Mouse (Mus musculus) CH12.LX (cell line): ENCODE results near the gene Rtn4rl1. TPM values are rescaled to one million over a fixed set of nuclear protein-coding genes. Genes with fewer than 3 reads are reported as not detected.

Source experiments
- DNase-seq: peaks from one replicate; pipeline ENCODE4 v3.0.0-alpha.2; 2013; ENCODE audit errors: extremely low read depth
- H3K27ac ChIP-seq: 2 replicates; pipeline ENCODE4 v1.5.1; 2012; ENCODE audit warnings: low read depth, mild to moderate bottlenecking, control low read depth, moderate library complexity; ENCODE audit not compliant: insufficient read depth
- H3K27me3 ChIP-seq: replicated peaks from 2 replicates; pipeline ENCODE3; 2012; ENCODE audit warnings: inconsistent platforms
- H3K36me3 ChIP-seq, 2 experiments: replicated peaks in 1 of 2; 2 replicates each; pipeline versions ENCODE3 to v1.6.1; 2012; ENCODE audit warnings: inconsistent platforms in 1 of 2, low read length in 1 of 2, mild to moderate bottlenecking in 1 of 2, mixed read lengths in 1 of 2, moderate library complexity in 1 of 2; ENCODE audit not compliant: control insufficient read depth in 1 of 2, insufficient read depth in 1 of 2
- H3K4me1 ChIP-seq, 2 experiments: 2 replicates each; pipeline ENCODE4 v1.6.1; 2012; ENCODE audit warnings: inconsistent platforms in 1 of 2, moderate library complexity in 1 of 2; ENCODE audit not compliant: insufficient read depth in 2 of 2, control insufficient read depth in 1 of 2
- H3K4me2 ChIP-seq: 2 replicates; pipeline ENCODE4 v1.6.1; 2012; ENCODE audit warnings: low read depth, mild to moderate bottlenecking, control low read depth; ENCODE audit not compliant: poor library complexity, insufficient read depth, severe bottlenecking
- H3K4me3 ChIP-seq, 3 experiments: fragments of 150-350 bp in 1 of 3; sonication (generic) in 1 of 3; replicated peaks in 1 of 3; 2 replicates each; pipeline versions ENCODE3 to v1.5.1; 2011 to 2012; ENCODE audit warnings: low read depth in 2 of 3, low read length in 2 of 3, mild to moderate bottlenecking in 2 of 3, moderate library complexity in 2 of 3, control low read depth in 1 of 3, improper control_type of control experiment in 1 of 3, inconsistent platforms in 1 of 3, mixed read lengths in 1 of 3; ENCODE audit not compliant: poor library complexity in 1 of 3
- H3K79me2 ChIP-seq: replicated peaks from 2 replicates; pipeline ENCODE4 v1.6.1; 2012; ENCODE audit warnings: mild to moderate bottlenecking, moderate library complexity; ENCODE audit not compliant: control insufficient read depth, poor library complexity, insufficient read depth, severe bottlenecking; ENCODE audit errors: extremely low read depth
- H3K9ac ChIP-seq: 2 replicates; pipeline ENCODE4 v1.6.1; 2012; ENCODE audit warnings: low read depth, mild to moderate bottlenecking, control low read depth, moderate library complexity; ENCODE audit not compliant: insufficient read depth
- H3K9me3 ChIP-seq: replicated peaks from 2 replicates; pipeline ENCODE3; 2012; ENCODE audit warnings: low read length, inconsistent platforms, mixed read lengths
- BHLHE40 ChIP-seq: IDR thresholded peaks from 2 replicates; pipeline ENCODE4 v1.6.1; 2011; ENCODE audit warnings: mild to moderate bottlenecking, low read depth, low read length, improper control_type of control experiment
- CHD1 ChIP-seq: IDR thresholded peaks from 2 replicates; pipeline ENCODE4 v1.6.1; 2012; ENCODE audit warnings: low read depth, low read length, improper control_type of control experiment, inconsistent platforms
- CHD2 ChIP-seq: IDR thresholded peaks from 2 replicates; pipeline ENCODE4 v1.6.1; 2011; ENCODE audit warnings: low read length, improper control_type of control experiment
- E2F4 ChIP-seq: IDR thresholded peaks from 2 replicates; pipeline ENCODE4 v1.6.1; 2011; ENCODE audit warnings: low read depth, low read length, improper control_type of control experiment; ENCODE audit not compliant: insufficient replicate concordance
- ELF1 ChIP-seq: IDR thresholded peaks from 2 replicates; pipeline ENCODE4 v1.6.1; 2014; ENCODE audit warnings: low read depth, mild to moderate bottlenecking, inconsistent platforms, low read length, improper control_type of control experiment
- EP300 ChIP-seq: IDR thresholded peaks from 2 replicates; pipeline ENCODE4 v1.6.1; 2011; ENCODE audit warnings: low read length, improper control_type of control experiment
- GABPA ChIP-seq: IDR thresholded peaks from 2 replicates; pipeline ENCODE4 v1.6.1; 2012; ENCODE audit warnings: low read depth, low read length, improper control_type of control experiment, inconsistent platforms; ENCODE audit not compliant: insufficient replicate concordance
- HCFC1 ChIP-seq: IDR thresholded peaks from 2 replicates; pipeline ENCODE4 v1.6.1; 2012; ENCODE audit warnings: low read depth, mild to moderate bottlenecking, inconsistent platforms, low read length, improper control_type of control experiment
- JUND ChIP-seq: conservative IDR thresholded peaks from 2 replicates; pipeline ENCODE4 v1.6.1; 2011; ENCODE audit warnings: low read depth, low read length, improper control_type of control experiment
- KAT2A ChIP-seq: IDR thresholded peaks from 2 replicates; pipeline ENCODE4 v1.6.1; 2012; ENCODE audit warnings: low read length, improper control_type of control experiment, inconsistent platforms; ENCODE audit not compliant: insufficient replicate concordance
- MAFK ChIP-seq: IDR thresholded peaks from 2 replicates; pipeline ENCODE4 v1.6.1; 2011; ENCODE audit warnings: low read length, improper control_type of control experiment; ENCODE audit not compliant: insufficient replicate concordance
- MAZ ChIP-seq: IDR thresholded peaks from 2 replicates; pipeline ENCODE4 v1.6.1; 2012; ENCODE audit warnings: low read depth, mild to moderate bottlenecking, inconsistent platforms, low read length, improper control_type of control experiment, moderate library complexity
- MYC ChIP-seq: IDR thresholded peaks from 2 replicates; pipeline ENCODE4 v1.6.1; 2011; ENCODE audit warnings: low read depth, mild to moderate bottlenecking, improper control_type of control experiment, low read length
- NRF1 ChIP-seq: IDR thresholded peaks from 2 replicates; pipeline ENCODE4 v1.6.1; 2014; ENCODE audit warnings: low read depth, mild to moderate bottlenecking, inconsistent platforms, low read length, improper control_type of control experiment, moderate library complexity
- SIN3A ChIP-seq: IDR thresholded peaks from 2 replicates; pipeline ENCODE4 v1.6.1; 2012; ENCODE audit warnings: low read length, improper control_type of control experiment, inconsistent platforms
- TBP ChIP-seq: conservative IDR thresholded peaks from 2 replicates; pipeline ENCODE4 v1.6.1; 2011; ENCODE audit warnings: low read depth, low read length, improper control_type of control experiment
- USF1 ChIP-seq: IDR thresholded peaks from 2 replicates; pipeline ENCODE4 v1.6.1; 2014; ENCODE audit warnings: low read depth, mild to moderate bottlenecking, inconsistent platforms, low read length, improper control_type of control experiment
- USF2 ChIP-seq: conservative IDR thresholded peaks from 2 replicates; pipeline ENCODE4 v1.6.1; 2011; ENCODE audit warnings: low read depth, low read length, improper control_type of control experiment
- ZC3H11A ChIP-seq: IDR thresholded peaks from 2 replicates; pipeline ENCODE4 v1.6.1; 2012; ENCODE audit warnings: low read depth, mild to moderate bottlenecking, inconsistent platforms, low read length, improper control_type of control experiment
- ZKSCAN1 ChIP-seq: IDR thresholded peaks from 2 replicates; pipeline ENCODE4 v1.6.1; 2012; ENCODE audit warnings: low read depth, inconsistent platforms, low read length, improper control_type of control experiment, borderline replicate concordance
- ZMIZ1 ChIP-seq: IDR thresholded peaks from 2 replicates; pipeline ENCODE4 v1.6.1; 2012; ENCODE audit warnings: low read depth, mild to moderate bottlenecking, inconsistent platforms, low read length, improper control_type of control experiment
- ZNF384 ChIP-seq: IDR thresholded peaks from 2 replicates; pipeline ENCODE4 v1.6.1; 2012; ENCODE audit warnings: low read depth, low read length, improper control_type of control experiment, inconsistent platforms
- dilution Hi-C: fragments of 300-500 bp; cut with MboI; formaldehyde crosslinking; loops from 2 replicates; pipeline ENCODE4 v1.14.3; 2020; ENCODE audit warnings: low sequenced_read_pairs; ENCODE audit not compliant: extremely low pct_unique_long_range_greater_than_20kb, extremely low pct_ligation_motif_present
- in situ Hi-C: fragments of 300-500 bp; cut with MboI; formaldehyde crosslinking; loops from 3 replicates; pipeline ENCODE4 v1.14.3; 2019; ENCODE audit warnings: low sequenced_read_pairs, low pct_ligation_motif_present, low pct_unique_long_range_greater_than_20kb, mixed read lengths
- polyA plus RNA-seq: library from polyadenylated mRNA; unstranded; fragments of >175 nt; gene quantifications from 2 replicates; pipeline ENCODE4 v1.2.1, GENCODE M21; 2012; ENCODE audit warnings: low read depth; ENCODE audit not compliant: insufficient read length
- total RNA-seq, 2 experiments: library from RNA; depleted of rRNA; stranded (reverse); fragments of 300-350 nt in 1 of 2; fragments of >200 nt in 1 of 2; gene quantifications; 2 replicates each; pipeline ENCODE4 v1.2.3; 2012 to 2014

The Rtn4rl1 gene
- total and polyA plus RNA-seq, 3 experiments: 0.04 to 0.09 TPM; not detected in 1

- dilution Hi-C loops (no loop called here), in situ Hi-C loops (no loop called here)
- DNase-seq: no peak
- TF ChIP-seq MYC: no peak
- TF ChIP-seq ELF1: no peak
- TF ChIP-seq ZKSCAN1: no peak
- TF ChIP-seq EP300: no peak
- TF ChIP-seq USF2: no peak
- no peak for TF ChIP-seq ZMIZ1
- no peak for TF ChIP-seq E2F4
- no peak for TF ChIP-seq GABPA
- TF ChIP-seq CHD1: no peak
- Histone ChIP-seq H3K4me1 (peaks cover 14 to 42% of the 10 kb centered on the region in 2 experiments), H3K4me2 (no peak overlapping the region), H3K9ac (no peak overlapping the region), H3K4me3 (no peak overlapping the region), H3K27me3 (peaks cover 1% of the 10 kb centered on the region), H3K36me3 (no peaks in the 10 kb centered on the region), H3K9me3 (no peaks in the 10 kb centered on the region), H3K27ac (no peak overlapping the region), H3K79me2 (no peaks in the 10 kb centered on the region)
Observed at GRCm38 (mm10) chr11:75259416-75259815, 65.8 kb downstream of the Rtn4rl1 start.

GRCm38 (mm10) chr11:75259996-75260561 lies 66.5 kb downstream of the Rtn4rl1 start:
- in situ Hi-C loops: no loop called here
- no peaks in the 10 kb centered on the region for H3K79me2 ChIP-seq
- TF ChIP-seq KAT2A (no peak), CHD2 (no peak), ZKSCAN1 (no peak), CHD1 (no peak), JUND (no peak), TBP (no peak), BHLHE40 (no peak), HCFC1 (no peak), USF1 (no peak), ZC3H11A (no peak), ZNF384 (no peak), NRF1 (no peak), MAZ (no peak), SIN3A (no peak), MAFK (no peak), ELF1 (no peak)
- TF ChIP-seq, all 38 proteins: peak for 0
- dilution Hi-C loops: no loop called here
- H3K4me1 ChIP-seq: peaks cover 10 to 37% of the 10 kb centered on the region in 2 experiments
- no peak overlapping the region for H3K27ac ChIP-seq
- peaks cover 1% of the 10 kb centered on the region for H3K27me3 ChIP-seq
- no peaks in the 10 kb centered on the region for H3K9me3 ChIP-seq
- H3K9ac ChIP-seq: no peak overlapping the region
- H3K36me3 ChIP-seq: no peaks in the 10 kb centered on the region
- H3K4me2 ChIP-seq: no peak overlapping the region
- DNase-seq: no peak
- no peak overlapping the region for H3K4me3 ChIP-seq
